Mouse (Mus musculus) G1E (cell line): Measurements from ENCODE around the gene Haghl.

Experiments used
- CTCF ChIP-seq: IDR thresholded peaks from 2 replicates; pipeline ENCODE4 v1.5.1; 2012; ENCODE audit warnings: low read depth, low read length, inconsistent platforms, mixed read lengths
- GATA1 ChIP-seq: IDR thresholded peaks from 2 replicates; pipeline ENCODE4 v1.6.1; 2012; ENCODE audit warnings: borderline replicate concordance, low read length, inconsistent platforms, mixed read lengths
- POLR2AphosphoS5 ChIP-seq: IDR thresholded peaks from 2 replicates; pipeline ENCODE4 v1.6.1; 2012; ENCODE audit warnings: low read depth, low read length, inconsistent platforms; ENCODE audit not compliant: insufficient replicate concordance

- TF ChIP-seq CTCF (no peak), GATA1 (no peak), POLR2AphosphoS5 (no peak)
These were observed 44.1 kb upstream of the Haghl start for GRCm38 (mm10) chr17:25829558-25830017.
